Mouse (Mus musculus): Measurements from ENCODE around the gene Mpp4. TPM values are rescaled to one million over a fixed set of nuclear protein-coding genes. Genes with fewer than 3 reads are reported as not detected.

Gene Mpp4
- total and polyA plus RNA-seq, 2 experiments: 2.3 to 7.6 TPM

DNA sequence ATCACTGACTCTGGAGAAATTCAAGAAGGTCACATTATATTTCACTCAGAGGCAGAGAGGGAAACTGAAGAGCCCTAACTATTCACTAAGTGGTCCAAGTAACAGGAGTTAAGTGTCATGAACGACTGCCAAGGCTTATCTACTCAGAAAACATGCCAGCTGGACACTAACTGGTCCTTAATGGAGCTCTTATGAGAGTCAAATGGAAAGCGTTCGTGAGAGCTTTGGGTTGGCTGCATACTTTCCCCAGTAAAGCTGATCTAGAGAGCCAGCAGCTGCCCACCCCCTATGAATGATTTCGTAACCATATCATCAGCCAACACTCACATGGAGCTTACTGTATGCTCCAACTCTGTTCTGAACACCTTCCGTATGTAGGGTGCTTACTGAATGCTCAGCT is 28.8 kb downstream of the Mpp4 start:
- no peak for TF ChIP-seq CTCF (IDR thresholded peaks at IDR 0.05; ENCODE audit: low read depth, low read length)
- no peak for TF ChIP-seq POLR2A (IDR thresholded peaks at IDR 0.05; ENCODE audit: extremely low read depth, insufficient read depth, low read length)
- no peaks in the 10 kb centered on the region for H3K27me3 ChIP-seq (ENCODE audit: control insufficient read depth, insufficient read depth, low read length)
- H3K4me1 ChIP-seq (ENCODE audit: control insufficient read depth, insufficient read depth, low read length): no peaks in the 10 kb centered on the region
- no peak overlapping the region for H3K4me3 ChIP-seq (ENCODE audit: insufficient read depth, low read depth, low read length)
- peaks cover 5% of the 10 kb centered on the region; the same call in 1 of the 2 replicates for H3K36me3 ChIP-seq (ENCODE audit: control insufficient read depth, insufficient read depth, low read length)
- no peaks in the 10 kb centered on the region for H3K79me2 ChIP-seq (ENCODE audit: control insufficient read depth, insufficient read depth, low read length)
- no peak overlapping the region for H3K27ac ChIP-seq (replicated peaks; ENCODE audit: insufficient read depth, low read depth, low read length)
- no peak overlapping the region for H3K9ac ChIP-seq (ENCODE audit: low read depth, low read length)
- no peak for DNase-seq (ENCODE audit: extremely low read depth, low read depth, low spot score)
- WGBS: 73% methylated on average over 5 of the region's 5 CpGs

DNA sequence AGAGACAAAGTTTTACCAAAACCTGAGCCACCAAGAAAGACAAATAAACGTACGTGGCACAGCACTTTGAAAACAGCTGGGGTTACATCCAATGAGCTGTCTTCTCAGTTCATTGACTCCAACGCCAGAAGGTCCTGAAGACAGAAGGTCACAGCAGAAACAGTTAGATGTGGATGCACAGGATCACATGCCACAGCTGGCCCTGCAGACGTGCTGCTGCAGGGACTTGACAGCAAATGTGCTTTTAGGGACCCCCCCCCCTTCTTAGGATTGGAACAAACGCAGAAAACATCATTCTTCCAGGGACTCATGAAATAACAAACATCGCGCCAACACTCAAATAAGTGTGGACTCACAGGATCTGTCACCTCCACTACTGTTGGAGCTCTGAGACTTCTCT is 34.3 kb downstream of the Mpp4 start:
- H3K4me1 ChIP-seq (ENCODE audit: control insufficient read depth, insufficient read depth, low read length): no peaks in the 10 kb centered on the region
- H3K27me3 ChIP-seq (ENCODE audit: control insufficient read depth, insufficient read depth, low read length): no peaks in the 10 kb centered on the region
- WGBS: 81% methylated on average over 7 of the region's 7 CpGs
- H3K27ac ChIP-seq (replicated peaks; ENCODE audit: insufficient read depth, low read depth, low read length): no peak overlapping the region
- H3K9ac ChIP-seq (ENCODE audit: low read depth, low read length): no peak overlapping the region
- TF ChIP-seq POLR2A (IDR thresholded peaks at IDR 0.05; ENCODE audit: extremely low read depth, insufficient read depth, low read length) (no peak), CTCF (IDR thresholded peaks at IDR 0.05; ENCODE audit: low read depth, low read length) (no peak)
- DNase-seq (ENCODE audit: extremely low read depth, low read depth, low spot score): no peak
- no peak overlapping the region for H3K4me3 ChIP-seq (ENCODE audit: insufficient read depth, low read depth, low read length)
- H3K36me3 ChIP-seq (ENCODE audit: control insufficient read depth, insufficient read depth, low read length): peaks cover 17% of the 10 kb centered on the region
- H3K79me2 ChIP-seq (ENCODE audit: control insufficient read depth, insufficient read depth, low read length): no peaks in the 10 kb centered on the region

DNA sequence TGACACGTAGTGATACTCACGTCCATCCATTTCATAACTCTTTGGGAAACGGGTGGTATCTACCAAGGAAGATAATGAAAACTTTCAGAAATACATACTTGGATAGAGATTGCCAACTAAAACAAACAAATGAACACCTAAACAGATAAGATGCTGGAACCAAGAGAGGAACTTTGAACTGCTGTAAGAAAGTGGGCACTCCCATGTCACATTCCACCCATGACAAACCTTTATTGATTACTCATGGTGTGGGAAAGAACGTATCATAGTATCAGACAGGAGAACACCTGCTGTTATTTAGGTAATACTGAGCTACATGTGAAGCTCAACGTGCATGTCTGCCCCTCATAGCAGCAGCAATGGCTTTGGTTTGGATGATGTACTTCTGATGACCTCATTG is 37.6 kb downstream of the Mpp4 start:
- Histone ChIP-seq H3K9ac (ENCODE audit: low read depth, low read length) (no peak overlapping the region), H3K36me3 (ENCODE audit: control insufficient read depth, insufficient read depth, low read length) (peaks cover 22% of the 10 kb centered on the region), H3K4me3 (ENCODE audit: insufficient read depth, low read depth, low read length) (no peak overlapping the region), H3K27me3 (ENCODE audit: control insufficient read depth, insufficient read depth, low read length) (no peaks in the 10 kb centered on the region), H3K79me2 (ENCODE audit: control insufficient read depth, insufficient read depth, low read length) (no peaks in the 10 kb centered on the region), H3K27ac (replicated peaks; ENCODE audit: insufficient read depth, low read depth, low read length) (no peak overlapping the region), H3K4me1 (ENCODE audit: control insufficient read depth, insufficient read depth, low read length) (no peaks in the 10 kb centered on the region)
- 69% methylated on average over 5 of the region's 5 CpGs for WGBS
- DNase-seq (ENCODE audit: extremely low read depth, low read depth, low spot score): no peak
- TF ChIP-seq CTCF (IDR thresholded peaks at IDR 0.05; ENCODE audit: low read depth, low read length) (no peak), POLR2A (IDR thresholded peaks at IDR 0.05; ENCODE audit: extremely low read depth, insufficient read depth, low read length) (no peak)

DNA sequence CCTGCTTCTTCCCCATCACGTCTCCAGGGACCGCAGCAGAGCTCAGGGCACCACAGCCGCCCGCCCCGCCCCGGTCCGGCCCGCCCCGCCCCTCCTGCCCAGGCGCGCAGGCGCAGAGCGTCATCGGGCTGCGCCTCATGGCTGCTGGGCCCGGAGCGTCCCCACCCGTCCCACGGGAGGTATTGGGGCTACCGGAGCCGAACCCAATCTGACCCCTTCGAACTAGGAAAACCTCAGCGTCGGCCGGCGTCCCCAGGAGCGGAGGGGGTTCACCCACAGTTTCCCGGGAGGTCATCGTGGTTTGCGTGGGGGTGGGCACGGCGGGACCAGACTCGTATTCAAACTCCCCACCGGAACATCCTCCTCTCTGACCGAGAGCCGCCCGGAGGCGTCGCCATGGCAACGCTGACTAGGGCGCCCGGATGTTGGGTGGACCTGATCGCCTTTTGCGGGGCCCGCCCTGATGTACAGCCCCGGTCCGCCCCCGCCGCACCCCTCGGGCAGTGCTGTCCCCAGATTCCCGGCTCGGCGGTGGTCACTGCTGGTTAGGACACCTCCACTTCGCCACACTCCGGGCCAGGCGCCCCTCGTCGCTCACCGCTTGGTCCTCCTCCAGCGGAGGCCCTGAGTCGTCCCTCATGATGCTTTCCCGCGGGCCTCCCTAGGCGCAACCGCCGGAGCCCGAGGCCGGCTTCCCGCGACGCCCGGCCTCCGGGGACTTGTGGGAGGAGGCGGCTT is 43.3 kb downstream of the Mpp4 start, which contains the start of gene Tmem237:
Gene Tmem237 (minus strand): TSS at position 689 of the 738 bp plus-strand sequence.
- TF ChIP-seq CTCF (IDR thresholded peaks at IDR 0.05; ENCODE audit: low read depth, low read length) (0 out of 2 replicates have a peak, but pooled peaks have one; percentile 20), POLR2A (IDR thresholded peaks at IDR 0.05; ENCODE audit: extremely low read depth, insufficient read depth, low read length) (no peak)

DNA sequence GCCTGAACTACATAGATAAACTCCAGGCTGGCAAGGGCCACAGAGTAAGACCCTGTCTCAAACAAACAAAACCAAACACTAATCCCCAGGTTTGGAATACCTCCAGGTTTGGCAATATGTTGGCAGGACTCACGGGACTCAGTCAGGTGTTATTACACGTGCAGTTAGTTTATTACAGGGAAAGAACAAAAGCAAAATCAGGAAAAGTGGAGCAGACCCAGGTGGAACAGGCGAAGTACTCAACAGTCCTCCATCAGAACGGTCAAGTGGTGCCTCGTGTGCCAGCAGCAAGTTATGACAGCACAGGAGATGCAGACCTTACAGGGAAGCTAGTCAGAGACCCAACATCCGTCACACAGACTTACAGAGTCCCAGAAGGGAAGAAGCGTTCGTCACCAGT is 52.7 kb downstream of the Mpp4 start:
- 51% methylated on average over 8 of the region's 8 CpGs for WGBS
- no peak overlapping the region for H3K27ac ChIP-seq (replicated peaks; ENCODE audit: insufficient read depth, low read depth, low read length)
- DNase-seq (ENCODE audit: extremely low read depth, low read depth, low spot score): peak; percentile 69
- no peaks in the 10 kb centered on the region for H3K79me2 ChIP-seq (ENCODE audit: control insufficient read depth, insufficient read depth, low read length)
- TF ChIP-seq CTCF (IDR thresholded peaks at IDR 0.05; ENCODE audit: low read depth, low read length) (no peak), POLR2A (IDR thresholded peaks at IDR 0.05; ENCODE audit: extremely low read depth, insufficient read depth, low read length) (no peak)
- H3K4me1 ChIP-seq (ENCODE audit: control insufficient read depth, insufficient read depth, low read length): no peaks in the 10 kb centered on the region
- H3K4me3 ChIP-seq (ENCODE audit: insufficient read depth, low read depth, low read length): no peak overlapping the region
- H3K36me3 ChIP-seq (ENCODE audit: control insufficient read depth, insufficient read depth, low read length): peaks cover 3% of the 10 kb centered on the region
- no peaks in the 10 kb centered on the region for H3K27me3 ChIP-seq (ENCODE audit: control insufficient read depth, insufficient read depth, low read length)
- no peak overlapping the region for H3K9ac ChIP-seq (ENCODE audit: low read depth, low read length)

More for the DNA sequence above, 43.3 kb downstream of the Mpp4 start, which contains the start of gene Tmem237:
- H3K36me3 ChIP-seq (ENCODE audit: control insufficient read depth, insufficient read depth, low read length): peaks cover 5% of the 10 kb centered on the region; the same call in 1 of the 2 replicates
- H3K27ac ChIP-seq (replicated peaks; ENCODE audit: insufficient read depth, low read depth, low read length): no peak within 1 kb of the TSS
- H3K27me3 ChIP-seq (ENCODE audit: control insufficient read depth, insufficient read depth, low read length): no peaks in the 10 kb centered on the region
- peak within 1 kb of the TSS; percentile 84 for H3K9ac ChIP-seq (ENCODE audit: low read depth, low read length)
- H3K79me2 ChIP-seq (ENCODE audit: control insufficient read depth, insufficient read depth, low read length): no peaks in the 10 kb centered on the region
- H3K4me1 ChIP-seq (ENCODE audit: control insufficient read depth, insufficient read depth, low read length): no peaks in the 10 kb centered on the region
- WGBS: under 1% methylated on average over 74 of the region's 74 CpGs
- peak within 1 kb of the TSS; percentile 99 for H3K4me3 ChIP-seq (ENCODE audit: insufficient read depth, low read depth, low read length)
- DNase-seq (ENCODE audit: extremely low read depth, low read depth, low spot score): peak; percentile 62

DNA sequence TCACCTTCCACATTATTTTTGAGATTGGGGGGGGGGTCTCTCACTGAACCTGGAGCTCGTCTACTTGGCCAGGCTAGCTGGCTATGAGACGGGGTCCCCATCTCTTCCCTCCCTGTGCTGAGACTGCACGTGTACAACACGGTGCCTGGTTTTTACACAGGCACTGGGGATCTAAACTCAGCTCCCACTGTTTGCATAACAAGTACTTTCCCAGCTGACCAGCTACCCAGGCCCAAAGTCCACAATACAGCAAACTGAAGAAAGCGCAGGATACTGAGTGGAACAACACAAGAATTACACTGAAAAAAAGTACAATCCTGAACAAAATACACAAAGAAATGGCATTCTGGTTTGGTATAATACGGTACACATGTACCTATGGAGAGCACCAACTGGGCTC is 61.1 kb downstream of the Mpp4 start:
- Histone ChIP-seq H3K4me1 (ENCODE audit: control insufficient read depth, insufficient read depth, low read length) (no peaks in the 10 kb centered on the region), H3K27ac (replicated peaks; ENCODE audit: insufficient read depth, low read depth, low read length) (no peak overlapping the region), H3K4me3 (ENCODE audit: insufficient read depth, low read depth, low read length) (no peak overlapping the region), H3K79me2 (ENCODE audit: control insufficient read depth, insufficient read depth, low read length) (no peaks in the 10 kb centered on the region), H3K27me3 (ENCODE audit: control insufficient read depth, insufficient read depth, low read length) (no peaks in the 10 kb centered on the region), H3K36me3 (ENCODE audit: control insufficient read depth, insufficient read depth, low read length) (peaks cover 3% of the 10 kb centered on the region), H3K9ac (ENCODE audit: low read depth, low read length) (no peak overlapping the region)
- peak; percentile 74 for DNase-seq (ENCODE audit: extremely low read depth, low read depth, low spot score)
- 49% methylated on average over 6 of the region's 6 CpGs for WGBS
- TF ChIP-seq CTCF (IDR thresholded peaks at IDR 0.05; ENCODE audit: low read depth, low read length) (no peak), POLR2A (IDR thresholded peaks at IDR 0.05; ENCODE audit: extremely low read depth, insufficient read depth, low read length) (no peak)
